Mouse (Mus musculus) kidney, embryonic 16.5 days (tissue): ENCODE measurements around the gene Gadd45a. TPM values are rescaled to one million over a fixed set of nuclear protein-coding genes. Genes with fewer than 3 reads are reported as not detected.

Experiments
- ATAC-seq: fragments of 200-750 bp; cut with Nextera tagmentation; 2 replicates; pipeline ENCODE4 v1.8.0; 2017; ENCODE audit warnings: moderate TSS enrichment; ENCODE audit not compliant: low FRiP score, low TSS enrichment
- H3K27ac ChIP-seq: fragments of 300-500 bp; sonication (generic); 2 replicates; pipeline ENCODE4 v1.5.1; 2014; ENCODE audit warnings: low read length
- H3K27me3 ChIP-seq: fragments of 300-500 bp; sonication (generic); 2 replicates; pipeline ENCODE4 v1.6.1; 2014; ENCODE audit warnings: low read length, control low read depth, mixed read lengths; ENCODE audit not compliant: insufficient read depth
- H3K36me3 ChIP-seq: fragments of 300-500 bp; sonication (generic); 2 replicates; pipeline ENCODE4 v1.6.1; 2014; ENCODE audit warnings: low read length, control low read depth, mixed read lengths; ENCODE audit not compliant: insufficient read depth
- H3K4me1 ChIP-seq: fragments of 300-500 bp; sonication (generic); 2 replicates; pipeline ENCODE4 v1.6.1; 2014; ENCODE audit warnings: low read length, control low read depth, mixed read lengths; ENCODE audit not compliant: insufficient read depth
- H3K4me2 ChIP-seq: fragments of 300-500 bp; sonication (generic); replicated peaks from 2 replicates; pipeline ENCODE4 v1.6.1; 2014; ENCODE audit warnings: low read depth, low read length
- H3K4me3 ChIP-seq: fragments of 300-500 bp; sonication (generic); 2 replicates; pipeline ENCODE4 v1.5.1; 2014; ENCODE audit warnings: mild to moderate bottlenecking, low read length
- H3K9ac ChIP-seq: fragments of 300-500 bp; sonication (generic); replicated peaks from 2 replicates; pipeline ENCODE4 v1.6.1; 2014; ENCODE audit warnings: low read length
- H3K9me3 ChIP-seq: fragments of 300-500 bp; sonication (generic); 2 replicates; pipeline ENCODE4 v1.6.1; 2016; ENCODE audit warnings: low read length, control low read depth
- WGBS: fragments of 180-500 bp; shearing (Covaris S2); extraction: QIAGEN DNeasy Blood & Tissue Kit; methylation state at CpG from one replicate; pipeline ENCODE4 v1.1.7; 2014; 5-methylcytosine and 5-hydroxymethylcytosine counted together
- polyA plus RNA-seq: library from polyadenylated mRNA; unstranded; fragments of >200 nt; fragmentation: Nextera tagmentation; extraction: Ambion mirVana; gene quantifications from 2 replicates; pipeline ENCODE4 v1.2.1, GENCODE M21; 2015

Gene Gadd45a
- polyA plus RNA-seq, 1 experiment from 2014 or later, result 39.4 TPM

DNA sequence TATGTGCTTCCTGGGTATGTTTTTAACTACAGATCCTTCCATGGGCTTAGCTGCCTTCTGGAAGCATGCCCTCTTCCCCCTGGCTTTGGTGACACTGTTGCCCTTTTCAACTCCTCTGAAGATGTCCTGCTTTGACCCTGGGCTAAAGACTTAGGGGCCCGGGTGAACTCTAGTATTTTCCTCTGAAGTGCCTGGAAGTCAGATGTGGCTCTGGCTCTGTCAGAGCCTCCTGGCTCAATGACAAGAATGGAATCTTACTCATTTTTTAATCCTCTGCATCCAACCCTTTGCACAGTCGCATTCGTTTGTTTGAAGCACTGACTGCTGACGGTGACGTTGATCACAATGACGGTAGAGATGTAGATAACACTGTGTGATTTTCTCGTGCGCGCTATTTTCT, 45.0 kb downstream of the Gadd45a start:
- no peaks in the 10 kb centered on the region for H3K36me3 ChIP-seq
- H3K27ac ChIP-seq, result no peak overlapping the region
- no peak overlapping the region for H3K9ac ChIP-seq
- ATAC-seq, result no peak
- H3K27me3 ChIP-seq, result no peaks in the 10 kb centered on the region
- 73% methylated on average over 9 of the region's 9 CpGs for WGBS
- peaks cover 8% of the 10 kb centered on the region; the same call in 1 of the 2 replicates for H3K4me1 ChIP-seq
- H3K9me3 ChIP-seq, result no peaks in the 10 kb centered on the region
- H3K4me3 ChIP-seq, result no peak overlapping the region
- H3K4me2 ChIP-seq, result no peak overlapping the region

DNA sequence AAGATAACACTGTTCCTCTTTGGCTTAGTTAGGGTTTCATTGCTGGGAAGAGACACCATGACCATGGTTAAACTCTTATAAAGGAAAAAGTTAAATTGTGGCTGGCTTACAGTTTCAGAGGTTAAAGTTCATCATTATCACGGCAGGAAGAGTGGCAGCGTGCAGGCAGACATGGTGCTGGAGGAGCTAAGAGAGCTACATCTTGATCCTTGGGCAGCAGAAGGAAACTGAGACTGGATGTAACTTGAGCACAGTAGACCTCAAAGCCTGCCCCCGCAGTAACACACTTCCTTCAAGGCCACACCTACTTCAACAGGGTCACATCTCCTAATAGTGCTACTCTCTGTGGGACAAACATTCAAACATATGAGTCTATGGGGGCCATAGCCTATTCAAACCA, 47.7 kb downstream of the Gadd45a start:
- 42% methylated on average over 3 of the region's 3 CpGs for WGBS
- H3K9me3 ChIP-seq, result no peaks in the 10 kb centered on the region
- H3K4me2 ChIP-seq, result no peak overlapping the region
- H3K27me3 ChIP-seq, result no peaks in the 10 kb centered on the region
- no peak overlapping the region for H3K4me3 ChIP-seq
- no peak for ATAC-seq
- no peak overlapping the region for H3K27ac ChIP-seq
- no peak overlapping the region for H3K9ac ChIP-seq
- H3K4me1 ChIP-seq, result peaks cover 4% of the 10 kb centered on the region; the same call in 1 of the 2 replicates
- no peaks in the 10 kb centered on the region for H3K36me3 ChIP-seq

- Histone ChIP-seq H3K4me2 (no peak overlapping the region), H3K36me3 (no peaks in the 10 kb centered on the region), H3K4me1 (peaks cover 4% of the 10 kb centered on the region; the same call in 1 of the 2 replicates), H3K4me3 (no peak overlapping the region), H3K27ac (no peak overlapping the region), H3K9ac (no peak overlapping the region), H3K27me3 (no peaks in the 10 kb centered on the region), H3K9me3 (no peaks in the 10 kb centered on the region)
- 90% methylated on average over 6 of the region's 6 CpGs for WGBS
- ATAC-seq, result no peak
Measured at GRCm38 (mm10) chr6:66989037-66989436, 48.2 kb downstream of the Gadd45a start.

GRCm38 (mm10) chr6:66988363-66988762, 48.9 kb downstream of the Gadd45a start:
- Histone ChIP-seq H3K27ac (no peak overlapping the region), H3K27me3 (no peaks in the 10 kb centered on the region), H3K9ac (no peak overlapping the region), H3K4me1 (peaks cover 4% of the 10 kb centered on the region; the same call in 1 of the 2 replicates), H3K36me3 (no peaks in the 10 kb centered on the region), H3K4me2 (no peak overlapping the region), H3K4me3 (no peak overlapping the region), H3K9me3 (no peaks in the 10 kb centered on the region)
- ATAC-seq, result no peak
- WGBS, result 85% methylated on average over 9 of the region's 9 CpGs

DNA sequence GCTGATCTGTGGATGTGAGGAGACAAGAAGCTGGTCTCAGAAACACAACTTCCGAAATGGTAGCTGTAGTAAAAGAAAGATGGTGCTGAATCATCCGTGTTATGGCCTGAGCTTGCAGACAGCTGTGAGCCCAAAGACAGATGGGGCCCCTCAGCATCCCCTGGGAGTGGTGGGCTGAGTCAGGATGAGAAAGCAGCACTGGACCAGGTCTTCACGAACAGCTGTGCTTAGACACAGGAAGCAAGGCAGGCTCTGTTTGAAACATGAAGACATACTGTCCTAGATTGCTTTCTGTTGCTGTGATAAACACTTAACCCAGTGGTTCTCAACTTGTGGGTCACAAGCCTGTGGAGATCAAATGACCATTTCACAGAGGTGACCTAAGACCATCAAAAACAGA, 49.6 kb downstream of the Gadd45a start:
- Histone ChIP-seq H3K4me1 (peaks cover 4% of the 10 kb centered on the region; the same call in 1 of the 2 replicates), H3K4me2 (no peak overlapping the region)

GRCm38 (mm10) chr6:66986063-66986462, 51.2 kb downstream of the Gadd45a start:
- Histone ChIP-seq H3K4me1 (0 out of 2 replicates have a peak, but pooled peaks cover 4% of the 10 kb centered on the region), H3K36me3 (no peaks in the 10 kb centered on the region), H3K9me3 (no peaks in the 10 kb centered on the region), H3K4me2 (no peak overlapping the region), H3K27me3 (no peaks in the 10 kb centered on the region), H3K9ac (no peak overlapping the region), H3K27ac (no peak overlapping the region), H3K4me3 (no peak overlapping the region)
- WGBS, result 92% methylated on average over 12 of the region's 12 CpGs
- no peak for ATAC-seq

More for the DNA sequence above, 49.6 kb downstream of the Gadd45a start:
- ATAC-seq, result peak; percentile 60; the same call in 1 of the 2 replicates
- 42% methylated on average over 3 of the region's 3 CpGs for WGBS
- no peak overlapping the region for H3K9ac ChIP-seq
- H3K27ac ChIP-seq, result no peak overlapping the region
- H3K36me3 ChIP-seq, result no peaks in the 10 kb centered on the region
- no peak overlapping the region for H3K4me3 ChIP-seq
- no peaks in the 10 kb centered on the region for H3K27me3 ChIP-seq
- H3K9me3 ChIP-seq, result no peaks in the 10 kb centered on the region

- WGBS, result 54% methylated on average over 7 of the region's 7 CpGs
- no peak for ATAC-seq
Measured at GRCm38 (mm10) chr6:66985500-66985899, 51.8 kb downstream of the Gadd45a start.

More at GRCm38 (mm10) chr6:66985500-66985899, 51.8 kb downstream of the Gadd45a start:
- Histone ChIP-seq H3K36me3 (no peaks in the 10 kb centered on the region), H3K4me2 (no peak overlapping the region), H3K27me3 (no peaks in the 10 kb centered on the region), H3K9ac (no peak overlapping the region), H3K27ac (no peak overlapping the region), H3K9me3 (no peaks in the 10 kb centered on the region), H3K4me3 (no peak overlapping the region), H3K4me1 (0 out of 2 replicates have a peak, but pooled peaks cover 4% of the 10 kb centered on the region)

Other genes starting within 250 kb of the Gadd45a start
- gene Vmn1r39, start 226.8 kb downstream of the Gadd45a start, polyA plus RNA-seq, result not detected in 2 replicates
- 111 and 119 TPM in 2 replicates for gene Gng12, start 141.1 kb downstream of the Gadd45a start, polyA plus RNA-seq
- gene Serbp1, start 200.7 kb upstream of the Gadd45a start, polyA plus RNA-seq, result 374 and 384 TPM in 2 replicates